Mouse (Mus musculus) liver, postnatal 0 days (tissue): ENCODE results near the gene Fa2h.

Source experiments
- CTCF ChIP-seq: sonication (generic); IDR thresholded peaks from 2 replicates; pipeline ENCODE4 v1.5.1; 2016; ENCODE audit warnings: antibody characterized with exemption, low read depth
- EP300 ChIP-seq: IDR thresholded peaks from 2 replicates; pipeline ENCODE4 v1.6.1; 2016; ENCODE audit warnings: antibody characterized with exemption, low read depth, mild to moderate bottlenecking

GRCm38 (mm10) chr8:111389581-111389980, 4.0 kb downstream of the Fa2h start:
- TF ChIP-seq CTCF (no peak), EP300 (no peak)
